Mouse (Mus musculus): ENCODE results near the gene Ccnyl1.

DNA sequence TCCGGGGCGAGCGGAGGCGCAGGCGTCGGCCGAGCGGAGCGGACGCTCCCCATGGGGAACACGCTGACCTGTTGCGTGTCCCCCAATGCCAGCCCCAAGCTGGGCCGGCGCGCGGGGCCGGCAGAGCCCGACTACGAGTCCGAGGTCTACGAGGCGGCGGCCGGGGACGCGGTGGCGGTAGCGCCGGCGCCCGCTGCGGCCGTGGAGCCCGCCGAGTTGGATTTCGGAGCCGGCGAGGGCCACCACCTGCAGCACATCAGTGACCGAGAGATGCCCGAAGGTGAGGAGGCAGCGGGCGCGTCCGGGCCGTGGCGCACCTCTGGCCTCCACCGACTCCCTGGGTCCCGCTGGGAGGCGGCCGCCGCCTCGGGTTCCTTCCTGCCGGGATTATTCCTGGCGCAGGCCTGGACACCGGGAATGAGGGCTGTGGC is 881 bp downstream of the Ccnyl1 start:
- TF ChIP-seq CTCF (IDR thresholded peaks at IDR 0.05; ENCODE audit: low read depth, low read length) (no peak), POLR2A (IDR thresholded peaks at IDR 0.05; ENCODE audit: insufficient read depth, low read length) (no peak), EP300 (IDR thresholded peaks at IDR 0.05; ENCODE audit: insufficient read depth, low read depth, low read length) (no peak)

All from ES-Bruce4 (cell line).